Mouse (Mus musculus): ENCODE data around the gene Rps27l. TPM values are rescaled to one million over a fixed set of nuclear protein-coding genes. Genes with fewer than 3 reads are reported as not detected.

The Rps27l gene
- polyA plus RNA-seq, 1 experiment from 2014 or later: 1,028 TPM

Other genes starting within 250 kb of the Rps27l start
- gene Car12, start 232.4 kb upstream of the Rps27l start, polyA plus RNA-seq (2014; fragmentation: Nextera tagmentation; extraction: Ambion mirVana): 0.21 and 0.44 TPM in 2 replicates
- gene Aph1b, start 150.6 kb upstream of the Rps27l start, polyA plus RNA-seq (2014; fragmentation: Nextera tagmentation; extraction: Ambion mirVana): 3.2 and 3.4 TPM in 2 replicates
- not detected in 2 replicates for gene Gm10647, start 149.0 kb upstream of the Rps27l start, polyA plus RNA-seq (2014; fragmentation: Nextera tagmentation; extraction: Ambion mirVana)
- 1.6 and 2.0 TPM in 2 replicates for gene Aph1c, start 111.4 kb upstream of the Rps27l start, polyA plus RNA-seq (2014; fragmentation: Nextera tagmentation; extraction: Ambion mirVana)
- gene Rab8b, start 26.4 kb upstream of the Rps27l start, polyA plus RNA-seq (2014; fragmentation: Nextera tagmentation; extraction: Ambion mirVana): 43.1 and 44.3 TPM in 2 replicates
- 11.6 and 12.7 TPM in 2 replicates for gene Lactb, start 29.4 kb downstream of the Rps27l start, polyA plus RNA-seq (2014; fragmentation: Nextera tagmentation; extraction: Ambion mirVana)
- gene Tpm1, start 103.3 kb downstream of the Rps27l start, polyA plus RNA-seq (2014; fragmentation: Nextera tagmentation; extraction: Ambion mirVana): 378 and 420 TPM in 2 replicates